Mouse (Mus musculus) embryonic fibroblast, embryonic 13.5 days (primary cell): Measurements from ENCODE around the gene Lrrc75b. TPM values are rescaled to one million over a fixed set of nuclear protein-coding genes. Genes with fewer than 3 reads are reported as not detected.

ENCODE experiments used
- H3K27ac ChIP-seq: 2 replicates; pipeline ENCODE4 v1.5.1; 2012; ENCODE audit warnings: low read length, control low read depth, inconsistent platforms; ENCODE audit not compliant: insufficient read depth
- H3K4me1 ChIP-seq: 2 replicates; pipeline ENCODE4 v1.6.1; 2011; ENCODE audit warnings: low read length; ENCODE audit not compliant: control insufficient read depth, insufficient read depth
- H3K4me3 ChIP-seq: 2 replicates; pipeline ENCODE4 v1.5.1; 2011; ENCODE audit warnings: mild to moderate bottlenecking, control low read depth, low read length; ENCODE audit not compliant: insufficient read depth
- CTCF ChIP-seq: IDR thresholded peaks from 2 replicates; pipeline ENCODE4 v1.5.1; 2011; ENCODE audit warnings: mild to moderate bottlenecking, control low read depth, low read length, moderate library complexity, borderline replicate concordance; ENCODE audit not compliant: insufficient read depth
- POLR2A ChIP-seq: IDR thresholded peaks from 2 replicates; pipeline ENCODE4 v1.6.1; 2011; ENCODE audit warnings: low read depth, mild to moderate bottlenecking, control low read depth, low read length, moderate library complexity
- polyA plus RNA-seq: library from polyadenylated mRNA; stranded (reverse); fragments of >200 nt; gene quantifications from 2 replicates; pipeline ENCODE4 v1.2.4, GENCODE M21; 2011; ENCODE audit warnings: low read depth; ENCODE audit not compliant: missing spikeins, insufficient read length

Gene Lrrc75b
- 1.2 and 3.2 TPM in 2 replicates for polyA plus RNA-seq

DNA sequence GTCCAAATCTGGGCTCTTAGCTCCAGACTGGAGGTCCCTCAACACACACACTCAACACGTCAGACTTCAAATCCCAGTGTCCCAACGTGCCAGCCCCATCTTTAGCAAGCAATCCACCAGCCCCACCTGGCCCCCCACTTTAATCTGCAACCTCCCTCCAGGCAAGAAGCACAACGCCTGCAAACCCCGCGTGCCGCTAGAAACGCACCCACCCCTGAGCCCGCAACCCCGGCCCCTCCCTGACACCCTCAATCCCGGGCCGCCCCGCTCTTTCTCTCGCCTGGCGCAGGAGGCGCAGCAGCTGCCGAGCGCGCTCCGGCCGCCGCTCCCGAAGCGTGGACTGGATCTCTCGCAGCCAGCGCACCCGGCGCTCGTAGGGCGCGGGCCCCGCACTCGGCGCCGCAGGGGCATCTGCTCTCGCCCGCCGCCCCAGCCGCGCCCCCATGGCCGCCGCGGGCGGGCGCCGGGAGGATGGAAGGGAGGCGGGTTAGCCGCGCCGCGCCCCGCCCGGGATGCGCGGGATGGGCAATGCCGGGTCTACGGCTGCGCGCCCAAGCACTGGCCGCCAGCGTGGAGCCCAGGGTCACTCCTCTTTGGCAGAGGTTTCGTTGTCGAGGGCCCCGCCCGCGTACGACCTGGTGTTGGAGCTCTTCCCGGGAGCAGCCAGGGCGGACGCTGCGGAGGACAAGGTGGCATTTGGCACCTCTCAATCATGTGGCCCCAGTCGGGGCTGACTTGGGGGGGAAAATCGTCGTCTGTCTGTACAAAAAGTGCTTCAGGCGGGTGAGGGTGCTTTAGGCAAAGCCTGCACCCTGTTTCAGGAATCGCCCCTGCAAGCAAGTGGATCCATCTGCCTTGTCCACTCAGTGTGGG, at the start of gene Lrrc75b:
Gene Lrrc75b (minus strand): TSS at position 655 of the 873 bp plus-strand sequence.
- no peak within 1 kb of the TSS for H3K27ac ChIP-seq

GRCm38 (mm10) chr10:75608975-75609374, 48.8 kb upstream of the Lrrc75b start:
- TF ChIP-seq CTCF (no peak), POLR2A (no peak)
- Histone ChIP-seq H3K27ac (no peak overlapping the region), H3K4me3 (no peak overlapping the region), H3K4me1 (no peaks in the 10 kb centered on the region)

More for the DNA sequence above, at the start of gene Lrrc75b:
- TF ChIP-seq POLR2A, result no peak
- TF ChIP-seq CTCF, result no peak
- Histone ChIP-seq H3K4me1 (no peaks in the 10 kb centered on the region), H3K4me3 (peak within 1 kb of the TSS; percentile 7)

DNA sequence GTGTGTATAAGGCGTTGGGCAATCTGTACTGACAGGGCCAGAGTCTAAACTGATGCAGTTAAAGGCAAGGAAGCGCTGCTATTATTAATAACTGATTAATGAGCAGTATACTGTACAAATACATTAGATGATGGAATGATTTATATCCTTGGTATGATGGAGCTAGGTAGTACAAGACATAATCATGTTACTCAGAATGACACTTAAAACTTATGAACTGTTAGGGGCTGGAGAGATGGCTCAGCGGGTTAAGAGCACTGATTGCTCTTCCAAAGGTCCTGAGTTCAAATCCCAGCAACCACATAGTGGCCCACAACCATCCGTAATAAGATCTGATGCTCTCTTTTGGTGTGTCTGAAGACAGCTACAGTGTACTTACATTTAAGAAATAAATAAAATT, 47.1 kb upstream of the Lrrc75b start:
- H3K4me3 ChIP-seq, result no peak overlapping the region
- TF ChIP-seq POLR2A, result no peak
- no peak for TF ChIP-seq CTCF

GRCm38 (mm10) chr10:75605162-75605846, 45.2 kb upstream of the Lrrc75b start:
- H3K4me1 ChIP-seq, result no peaks in the 10 kb centered on the region
- no peak overlapping the region for H3K4me3 ChIP-seq
- no peak for TF ChIP-seq POLR2A
- TF ChIP-seq CTCF, result no peak
- no peak overlapping the region for H3K27ac ChIP-seq

More for the DNA sequence above, 47.1 kb upstream of the Lrrc75b start:
- Histone ChIP-seq H3K4me1 (no peaks in the 10 kb centered on the region), H3K27ac (no peak overlapping the region)

DNA sequence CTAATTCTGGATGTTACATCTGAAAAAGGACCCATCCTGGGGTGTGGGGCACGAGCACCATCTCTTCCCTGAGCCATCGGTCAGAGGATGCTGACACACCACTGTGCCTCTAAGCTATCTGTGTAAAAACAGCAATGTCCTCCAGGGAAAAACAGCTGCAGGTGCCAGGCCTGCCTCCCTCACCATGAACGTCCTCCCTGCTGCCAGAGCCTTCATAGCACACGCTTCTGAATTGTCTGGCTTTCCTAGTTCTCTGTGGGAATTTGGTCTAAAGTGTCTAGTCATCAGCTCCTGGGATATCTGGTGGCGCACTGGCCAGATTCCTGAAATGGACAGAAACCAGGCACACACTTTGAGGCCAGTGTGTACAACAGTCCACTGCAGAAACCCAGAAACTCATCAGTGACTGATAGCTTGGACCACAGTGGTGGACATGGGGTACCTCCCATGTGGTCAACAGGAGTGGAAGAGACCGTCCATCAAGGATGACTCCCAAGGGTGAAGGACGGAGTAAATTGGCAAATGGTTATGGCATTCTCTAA, 40.1 kb upstream of the Lrrc75b start:
- H3K4me1 ChIP-seq, result no peaks in the 10 kb centered on the region
- no peak overlapping the region for H3K4me3 ChIP-seq
- TF ChIP-seq POLR2A (no peak), CTCF (no peak)
- no peak overlapping the region for H3K27ac ChIP-seq

DNA sequence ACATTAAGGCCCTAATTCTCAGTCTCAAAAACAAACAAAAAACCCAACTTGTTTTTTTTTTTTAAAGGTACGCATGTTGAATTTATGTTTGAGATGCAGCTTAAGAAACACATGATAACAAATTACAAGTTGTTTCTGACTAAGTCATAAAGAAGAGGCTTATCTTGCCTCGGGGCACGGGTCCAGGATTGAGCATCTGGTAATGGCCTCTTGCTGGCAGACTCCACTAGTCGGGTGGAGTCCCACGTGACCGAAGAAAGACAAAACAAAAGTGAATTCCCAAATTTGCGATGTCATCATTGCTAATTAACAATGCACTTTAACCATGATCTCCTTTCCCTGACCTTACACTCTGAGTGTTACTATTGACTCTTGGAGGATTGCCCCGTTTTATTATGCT, 35.9 kb upstream of the Lrrc75b start:
- Histone ChIP-seq H3K4me3 (no peak overlapping the region), H3K27ac (no peak overlapping the region), H3K4me1 (no peaks in the 10 kb centered on the region)
- no peak for TF ChIP-seq CTCF

GRCm38 (mm10) chr10:75592585-75592984, 32.5 kb upstream of the Lrrc75b start:
- no peak overlapping the region for H3K4me3 ChIP-seq
- TF ChIP-seq POLR2A (no peak), CTCF (no peak)
- no peaks in the 10 kb centered on the region for H3K4me1 ChIP-seq
- H3K27ac ChIP-seq, result no peak overlapping the region

GRCm38 (mm10) chr10:75591211-75591894, 31.2 kb upstream of the Lrrc75b start:
- H3K4me3 ChIP-seq, result no peak overlapping the region
- no peak overlapping the region for H3K27ac ChIP-seq
- TF ChIP-seq POLR2A (no peak), CTCF (no peak)
- no peaks in the 10 kb centered on the region for H3K4me1 ChIP-seq

GRCm38 (mm10) chr10:75589651-75590050, 29.5 kb upstream of the Lrrc75b start:
- Histone ChIP-seq H3K4me1 (no peaks in the 10 kb centered on the region), H3K4me3 (no peak overlapping the region), H3K27ac (no peak overlapping the region)
- no peak for TF ChIP-seq POLR2A
- no peak for TF ChIP-seq CTCF

GRCm38 (mm10) chr10:75589129-75589528, 29.0 kb upstream of the Lrrc75b start, which contains the start of gene Ggt5:
Ggt5 (plus strand) TSS chr10:75589340.
- no peak within 1 kb of the TSS for H3K4me3 ChIP-seq
- H3K4me1 ChIP-seq, result no peaks in the 10 kb centered on the region
- no peak for TF ChIP-seq CTCF
- no peak for TF ChIP-seq POLR2A
- no peak within 1 kb of the TSS for H3K27ac ChIP-seq
